Mouse (Mus musculus) liver, postnatal 0 days (tissue): ENCODE measurements at regions not wholly inside any gene's neighbourhood (a gene's known extent, or its start where the extent isn't known, plus 50 kb on each side); places are given as distances from the start of the nearest gene placed in this dataset.

Experiments
- CTCF ChIP-seq: sonication (generic); IDR thresholded peaks from 2 replicates; pipeline ENCODE4 v1.5.1; 2016; ENCODE audit warnings: antibody characterized with exemption, low read depth
- EP300 ChIP-seq: IDR thresholded peaks from 2 replicates; pipeline ENCODE4 v1.6.1; 2016; ENCODE audit warnings: antibody characterized with exemption, low read depth, mild to moderate bottlenecking

GRCm38 (mm10) chr9:35335181-35335580 is 67.5 kb downstream of the Rpusd4 start:
- TF ChIP-seq CTCF = no peak
- TF ChIP-seq EP300 = no peak
